Mouse (Mus musculus): ENCODE data around the gene Ccdc62. TPM values are rescaled to one million over a fixed set of nuclear protein-coding genes. Genes with fewer than 3 reads are reported as not detected.

Gene Ccdc62
- polyA plus RNA-seq, 1 experiment from 2014 or later = 3.7 TPM

Small RNAs within 50 kb of the gene (microRNA-seq; reads per million reads assigned to microRNA genes)
- gene Mir7032 = not detected

Other genes with a start within 250 kb of the Ccdc62 start
- 79.6 and 81.0 TPM in 2 replicates for gene Clip1, start 246.1 kb upstream of the Ccdc62 start, polyA plus RNA-seq (2015; fragmentation: Nextera tagmentation; extraction: Ambion mirVana)
- 58.1 and 68.5 TPM in 2 replicates for gene Zcchc8, start 209.6 kb upstream of the Ccdc62 start, polyA plus RNA-seq (2015; fragmentation: Nextera tagmentation; extraction: Ambion mirVana)
- 122 and 129 TPM in 2 replicates for gene Rsrc2, start 181.3 kb upstream of the Ccdc62 start, polyA plus RNA-seq (2015; fragmentation: Nextera tagmentation; extraction: Ambion mirVana)
- gene Kntc1, start 181.0 kb upstream of the Ccdc62 start, polyA plus RNA-seq (2015; fragmentation: Nextera tagmentation; extraction: Ambion mirVana) = 6.7 and 7.2 TPM in 2 replicates
- gene Hcar2, start 65.2 kb upstream of the Ccdc62 start, polyA plus RNA-seq (2015; fragmentation: Nextera tagmentation; extraction: Ambion mirVana) = not detected in 2 replicates
- 0.88 and 0.99 TPM in 2 replicates for gene Hcar1, start 50.7 kb upstream of the Ccdc62 start, polyA plus RNA-seq (2015; fragmentation: Nextera tagmentation; extraction: Ambion mirVana)
- gene Denr, start 23.5 kb upstream of the Ccdc62 start, polyA plus RNA-seq (2015; fragmentation: Nextera tagmentation; extraction: Ambion mirVana) = 118 and 125 TPM in 2 replicates
- 3.8 and 4.2 TPM in 2 replicates for gene Gm43518, start 3.3 kb upstream of the Ccdc62 start, polyA plus RNA-seq (2015; fragmentation: Nextera tagmentation; extraction: Ambion mirVana)
- gene Hip1r, start 42.9 kb downstream of the Ccdc62 start, polyA plus RNA-seq (2015; fragmentation: Nextera tagmentation; extraction: Ambion mirVana) = 33.9 and 34.2 TPM in 2 replicates
- gene Vps37b, start 101.6 kb downstream of the Ccdc62 start, polyA plus RNA-seq (2015; fragmentation: Nextera tagmentation; extraction: Ambion mirVana) = 75.5 and 82.4 TPM in 2 replicates
- gene Abcb9, start 165.1 kb downstream of the Ccdc62 start, polyA plus RNA-seq (2015; fragmentation: Nextera tagmentation; extraction: Ambion mirVana) = 21.5 and 23.5 TPM in 2 replicates
- gene Ogfod2, start 181.6 kb downstream of the Ccdc62 start, polyA plus RNA-seq (2015; fragmentation: Nextera tagmentation; extraction: Ambion mirVana) = 36.9 and 37.5 TPM in 2 replicates
- gene Arl6ip4, start 185.4 kb downstream of the Ccdc62 start, polyA plus RNA-seq (2015; fragmentation: Nextera tagmentation; extraction: Ambion mirVana) = 78.4 and 81.6 TPM in 2 replicates

All from hindbrain, embryonic 15.5 days (tissue).